Mouse (Mus musculus) brown adipose tissue, adult 24 weeks (tissue): ENCODE measurements around the gene Hif1an. TPM values are rescaled to one million over a fixed set of nuclear protein-coding genes. Genes with fewer than 3 reads are reported as not detected.

Experiments used
- H3K27ac ChIP-seq: fragments of 200-500 bp; replicated peaks from 2 replicates; pipeline ENCODE4 v1.5.1; 2012; ENCODE audit warnings: low read depth, mild to moderate bottlenecking, low read length
- H3K4me1 ChIP-seq: fragments of 200-500 bp; 2 replicates; pipeline ENCODE4 v1.6.1; 2012; ENCODE audit warnings: low read length, mixed read lengths; ENCODE audit not compliant: control insufficient read depth, insufficient read depth, insufficient read length
- H3K4me3 ChIP-seq: fragments of 200-500 bp; 2 replicates; pipeline ENCODE4 v1.5.1; 2012; ENCODE audit warnings: low read depth, mild to moderate bottlenecking, low read length, moderate library complexity; ENCODE audit not compliant: insufficient read depth
- polyA plus RNA-seq: library from polyadenylated mRNA; stranded (reverse); fragments of >200 nt; gene quantifications from 2 replicates; pipeline ENCODE4 v1.2.4, GENCODE M21; 2012; ENCODE audit not compliant: missing spikeins, insufficient read depth, insufficient read length

Hif1an gene
- 9.3 and 11.1 TPM in 2 replicates for polyA plus RNA-seq

DNA sequence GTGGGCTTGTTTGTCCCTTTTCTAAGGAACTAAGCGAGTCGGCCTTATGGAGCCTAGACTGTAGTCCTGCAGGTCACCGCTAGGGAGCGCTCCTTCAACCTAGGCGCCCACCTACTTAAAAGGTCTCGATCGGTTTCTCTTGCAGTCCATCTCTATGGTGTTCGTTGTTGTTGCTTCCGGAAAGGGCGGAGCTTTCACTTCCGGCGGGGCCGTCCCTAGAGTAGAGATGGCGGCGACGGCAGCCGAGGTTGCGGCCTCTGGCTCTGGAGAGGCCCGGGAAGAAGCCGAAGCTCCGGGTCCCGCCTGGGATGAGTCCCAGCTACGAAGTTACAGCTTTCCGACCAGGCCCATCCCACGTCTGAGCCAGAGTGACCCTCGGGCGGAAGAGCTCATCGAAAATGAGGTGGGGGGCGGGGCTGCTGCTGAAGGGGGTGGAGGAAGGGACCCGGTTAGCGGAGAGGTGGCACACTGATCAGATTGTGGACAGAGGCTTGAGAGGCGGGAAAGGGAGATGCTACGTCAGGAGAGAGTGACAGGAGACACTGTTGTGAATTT, at the start of gene Hif1an:
TSS of gene Hif1an (plus strand) at position 199 of the 555 bp plus-strand sequence.
- Histone ChIP-seq H3K4me1 (peaks cover 3% of the 10 kb centered on the region; the same call in 1 of the 2 replicates), H3K27ac (peak within 1 kb of the TSS; percentile 86), H3K4me3 (peak within 1 kb of the TSS; percentile 86)

DNA sequence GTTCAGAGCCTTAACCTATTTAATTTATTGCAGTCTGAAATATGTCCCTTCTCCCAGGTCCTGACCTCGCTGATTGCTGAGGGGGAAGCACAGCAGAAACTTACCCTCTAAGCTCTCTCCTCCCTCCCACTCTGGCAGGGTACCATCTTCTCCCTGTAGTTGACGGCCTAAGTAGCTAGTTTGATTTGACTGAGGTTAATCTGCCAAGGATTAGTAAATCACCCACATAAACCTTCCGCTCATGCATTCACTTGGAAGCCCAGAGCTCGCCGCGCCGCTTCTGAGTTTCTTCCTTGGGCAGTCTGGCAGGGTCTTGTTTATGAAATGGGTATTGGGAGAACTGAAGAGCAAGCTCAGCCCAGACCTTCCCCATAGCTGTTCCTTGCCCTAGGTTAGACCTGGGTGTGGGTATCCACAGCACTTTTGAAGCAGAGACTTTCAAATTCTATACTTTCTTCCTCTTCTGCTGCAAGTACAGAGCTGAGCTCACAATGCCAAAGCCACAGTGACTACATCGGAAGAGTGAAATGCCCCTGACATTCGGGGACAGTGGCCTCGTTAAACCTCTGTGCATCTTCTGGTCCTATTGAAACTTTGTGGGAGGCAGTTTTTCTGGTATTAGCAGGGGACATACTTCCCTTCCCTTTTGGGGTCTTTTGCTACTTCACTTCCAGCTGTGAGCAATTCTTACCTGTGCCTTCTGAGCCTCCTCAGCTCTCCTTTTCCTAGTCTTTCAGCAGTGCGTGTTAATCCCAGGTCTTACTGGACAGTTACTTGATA, 49.4 kb upstream of the Hif1an start:
- H3K27ac ChIP-seq: no peak overlapping the region
- no peak overlapping the region for H3K4me3 ChIP-seq
- no peaks in the 10 kb centered on the region for H3K4me1 ChIP-seq

DNA sequence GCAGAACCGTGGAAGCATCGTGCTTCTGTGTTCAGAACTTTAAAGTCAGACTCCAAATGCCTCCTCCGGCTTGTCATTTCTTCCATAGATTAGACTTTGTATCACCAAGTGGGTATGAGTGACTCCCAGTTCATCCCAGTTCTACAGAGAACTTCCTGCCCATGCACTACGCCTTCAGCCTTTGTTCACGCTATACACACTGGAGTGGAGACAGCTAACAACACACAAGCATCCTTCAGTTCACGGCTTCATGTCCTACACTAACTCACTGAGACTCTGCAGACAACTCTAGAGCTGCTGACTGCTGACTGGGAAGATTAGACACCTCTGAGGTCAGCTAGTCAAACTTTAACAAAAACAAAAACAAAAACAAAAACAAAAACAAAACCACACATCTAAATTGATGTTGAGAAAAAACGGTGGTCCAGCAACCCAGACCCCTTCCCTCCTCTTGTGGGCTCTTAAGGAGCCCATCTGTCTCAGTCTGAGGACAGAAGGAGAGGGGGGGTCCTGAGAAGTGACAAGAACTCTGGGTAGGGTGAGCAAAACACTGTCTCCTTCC, 48.6 kb upstream of the Hif1an start:
- Histone ChIP-seq H3K4me1 (no peaks in the 10 kb centered on the region), H3K4me3 (no peak overlapping the region), H3K27ac (no peak overlapping the region)

DNA sequence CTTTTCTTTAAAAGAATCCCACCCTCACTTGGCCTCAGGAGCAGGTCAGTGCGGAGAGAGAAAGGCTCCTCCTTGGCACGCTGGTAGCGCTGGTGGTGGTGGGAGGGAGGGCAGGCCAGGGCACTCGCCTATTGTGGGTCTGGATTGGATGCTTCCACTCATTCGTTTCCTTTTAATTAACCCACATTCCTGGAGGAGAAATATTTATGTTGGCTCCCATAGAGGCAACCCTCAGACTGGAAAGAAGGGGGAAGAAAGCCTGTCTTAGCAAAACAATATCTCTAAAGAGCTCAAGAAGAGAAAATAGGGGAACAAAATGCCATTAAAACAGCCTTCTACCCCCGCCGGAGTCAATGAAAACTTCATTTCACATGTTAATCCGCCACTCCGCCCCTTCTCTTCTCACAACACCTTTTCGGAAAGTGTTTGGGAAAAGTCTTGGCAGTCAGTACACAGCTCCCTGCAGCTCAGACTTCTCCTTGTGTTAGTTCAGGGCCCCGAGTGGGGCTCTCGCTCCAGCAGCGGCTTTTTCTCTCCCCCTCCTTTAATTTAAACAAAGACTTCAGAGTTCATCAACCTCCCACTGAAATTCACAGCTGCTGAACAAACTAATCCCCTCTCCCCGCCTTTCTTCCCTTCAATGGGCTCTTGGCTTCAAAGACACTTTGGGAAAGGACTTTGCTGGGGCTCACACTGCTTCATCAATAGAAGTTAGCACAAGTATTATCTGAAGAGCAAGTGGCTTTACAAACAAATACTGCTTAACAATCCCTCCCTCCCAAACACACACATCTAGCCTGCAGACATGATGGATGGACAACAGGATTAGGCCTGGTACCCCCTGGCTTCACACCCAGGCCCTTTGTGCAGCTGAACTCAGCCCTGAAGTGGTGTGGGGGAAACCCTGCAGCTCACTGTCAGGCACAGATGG, 47.9 kb upstream of the Hif1an start:
- Histone ChIP-seq H3K4me3 (no peak overlapping the region), H3K27ac (no peak overlapping the region), H3K4me1 (no peaks in the 10 kb centered on the region)

DNA sequence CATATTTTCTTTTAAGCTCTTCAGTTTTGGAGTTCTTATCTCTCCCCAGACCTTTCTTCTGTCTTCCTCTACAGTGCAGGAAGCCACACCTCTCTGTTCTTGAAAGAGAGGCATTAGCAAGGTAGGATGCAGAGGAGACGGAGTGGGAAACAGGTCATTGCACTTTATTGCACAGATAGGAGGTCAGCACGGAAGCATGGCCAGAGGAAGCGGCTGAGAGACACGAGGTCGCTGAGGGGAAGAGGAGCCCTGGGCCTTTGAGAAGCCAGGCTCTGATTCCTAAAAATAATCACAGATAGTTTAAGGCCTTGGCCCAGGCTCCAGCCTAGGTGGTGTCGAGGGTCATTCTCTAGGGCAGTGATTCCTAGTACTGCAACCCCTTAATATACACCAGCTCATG, 46.9 kb upstream of the Hif1an start:
- no peak overlapping the region for H3K4me3 ChIP-seq
- no peak overlapping the region for H3K27ac ChIP-seq
- no peaks in the 10 kb centered on the region for H3K4me1 ChIP-seq

DNA sequence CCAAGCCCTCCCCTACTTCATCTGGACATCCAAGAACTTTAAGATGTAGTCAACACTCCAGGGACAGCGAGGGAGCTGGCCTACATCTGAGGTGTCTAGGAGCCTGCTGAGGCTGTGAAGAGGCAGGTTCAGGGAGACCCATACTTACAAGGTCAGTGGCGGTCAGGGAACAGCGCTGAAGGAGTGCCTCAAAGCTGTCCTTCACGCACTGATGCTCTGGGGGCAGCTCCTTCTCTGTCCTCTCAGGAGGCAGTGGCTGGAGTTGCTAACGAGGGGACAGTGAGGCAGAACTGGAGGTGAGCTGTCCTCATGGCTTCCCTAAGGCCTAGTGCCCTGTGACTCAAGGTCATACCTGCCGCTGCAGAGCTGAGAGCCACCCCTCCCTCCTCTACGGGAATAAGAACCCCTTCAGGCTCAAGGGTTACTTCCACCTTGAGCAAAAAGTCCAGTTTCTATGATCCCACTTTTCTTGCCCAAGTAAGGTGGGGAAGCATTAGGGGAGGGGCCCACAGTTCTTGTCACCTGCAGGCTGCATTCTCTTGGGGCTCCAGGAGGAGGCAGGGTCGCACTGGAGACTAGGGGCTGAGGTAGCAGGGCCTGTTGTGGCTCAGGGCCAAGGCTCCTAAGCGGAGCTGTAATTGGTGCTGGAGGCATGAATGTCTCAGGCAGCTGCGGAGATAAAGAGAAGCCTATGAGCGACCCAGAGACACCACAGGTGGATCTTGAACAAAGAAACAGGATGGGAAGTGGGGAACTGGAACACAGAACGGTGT, 44.5 kb upstream of the Hif1an start:
- Histone ChIP-seq H3K4me1 (no peaks in the 10 kb centered on the region), H3K27ac (no peak overlapping the region), H3K4me3 (no peak overlapping the region)

DNA sequence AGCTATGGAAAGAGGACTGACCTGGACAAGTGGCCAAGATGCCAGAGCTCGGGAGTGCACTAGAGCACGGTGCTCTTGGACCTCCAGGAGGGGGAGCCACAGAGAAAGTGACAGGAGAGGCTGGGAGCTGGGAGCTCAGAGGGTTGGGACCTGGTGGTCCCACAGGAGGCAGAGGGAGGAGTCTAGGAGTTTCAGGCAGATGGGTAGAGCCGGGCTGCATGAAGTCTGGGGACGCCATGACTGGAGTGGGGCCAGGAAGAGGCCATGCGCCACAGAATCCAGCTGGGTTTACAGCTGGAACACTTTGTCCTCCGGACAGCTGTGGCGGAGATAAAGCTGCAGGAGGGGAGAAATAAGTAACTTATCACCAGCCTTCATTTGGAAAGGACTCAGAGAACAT, 43.5 kb upstream of the Hif1an start:
- Histone ChIP-seq H3K4me1 (no peaks in the 10 kb centered on the region), H3K27ac (no peak overlapping the region), H3K4me3 (no peak overlapping the region)

DNA sequence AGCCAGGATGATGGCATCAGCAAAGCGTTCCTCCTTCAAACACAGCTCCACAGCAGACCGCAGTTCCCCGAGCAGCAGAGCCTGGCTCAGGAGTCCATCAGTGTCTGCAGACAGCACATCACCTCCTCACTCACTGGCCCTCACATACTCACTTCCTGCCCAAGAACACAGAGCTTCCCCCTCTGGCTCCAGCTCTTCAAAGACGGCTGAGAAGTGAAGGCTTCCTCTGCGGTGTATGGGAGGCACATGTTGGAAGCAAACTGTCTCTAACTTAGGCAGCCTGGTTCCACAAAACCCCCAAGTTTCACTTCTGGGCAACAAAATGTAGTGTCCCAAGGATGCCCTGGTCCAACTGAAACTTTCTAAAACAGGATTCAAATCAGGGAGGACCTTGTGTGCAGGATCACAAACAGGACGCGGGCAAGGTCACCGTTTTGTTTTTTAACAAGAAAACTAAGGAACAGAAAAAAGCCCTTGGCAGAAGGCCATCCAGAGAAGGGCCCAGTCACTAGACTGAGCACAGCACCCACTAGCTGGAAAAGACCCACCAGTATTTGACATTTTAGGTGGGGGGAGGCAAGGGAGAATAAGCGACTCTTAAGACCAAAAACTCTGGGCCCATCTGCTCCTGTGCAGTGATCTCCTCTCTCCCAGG, 37.0 kb upstream of the Hif1an start:
- Histone ChIP-seq H3K4me3 (no peak overlapping the region), H3K27ac (no peak overlapping the region), H3K4me1 (no peaks in the 10 kb centered on the region)

DNA sequence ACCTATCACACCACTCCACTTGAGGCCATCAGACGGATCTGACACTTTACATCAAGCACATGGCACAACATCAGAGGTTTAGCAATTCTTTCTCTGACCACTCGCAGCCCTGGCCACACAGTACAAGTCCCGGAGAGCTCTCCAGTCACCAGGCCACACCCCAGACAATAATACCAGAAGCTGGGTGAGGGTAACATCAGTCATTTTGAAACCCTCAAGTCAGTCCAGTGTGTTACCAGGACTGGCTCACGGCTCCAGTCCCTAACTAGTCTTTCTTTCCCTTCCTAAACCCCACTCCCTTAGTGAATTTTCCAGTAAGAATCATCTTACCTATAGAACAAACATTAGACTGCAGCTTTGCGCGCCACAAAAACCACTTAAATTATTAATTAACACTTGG, 32.6 kb upstream of the Hif1an start:
- Histone ChIP-seq H3K4me1 (no peaks in the 10 kb centered on the region), H3K27ac (no peak overlapping the region), H3K4me3 (no peak overlapping the region)

DNA sequence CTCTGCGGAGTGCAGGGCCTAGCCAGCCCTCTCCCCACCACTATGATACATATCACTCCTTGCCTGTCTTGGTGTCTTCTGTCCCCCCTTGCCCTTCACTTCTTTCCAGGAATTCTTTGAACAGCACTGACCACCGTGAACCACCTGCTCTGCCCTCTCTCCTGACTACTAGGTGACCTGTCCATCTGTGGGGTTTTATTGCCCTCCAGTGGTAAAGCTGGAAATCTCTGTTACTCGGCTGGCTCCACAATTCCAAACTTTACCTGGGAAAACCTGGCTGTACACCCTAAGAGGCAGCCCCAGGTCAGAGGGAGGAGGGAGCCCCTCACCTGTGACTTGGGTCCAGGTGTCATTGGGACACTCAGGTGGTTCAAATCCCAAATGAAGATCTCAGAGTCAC, 27.3 kb upstream of the Hif1an start:
- H3K4me1 ChIP-seq: no peaks in the 10 kb centered on the region
- no peak overlapping the region for H3K4me3 ChIP-seq
- no peak overlapping the region for H3K27ac ChIP-seq

DNA sequence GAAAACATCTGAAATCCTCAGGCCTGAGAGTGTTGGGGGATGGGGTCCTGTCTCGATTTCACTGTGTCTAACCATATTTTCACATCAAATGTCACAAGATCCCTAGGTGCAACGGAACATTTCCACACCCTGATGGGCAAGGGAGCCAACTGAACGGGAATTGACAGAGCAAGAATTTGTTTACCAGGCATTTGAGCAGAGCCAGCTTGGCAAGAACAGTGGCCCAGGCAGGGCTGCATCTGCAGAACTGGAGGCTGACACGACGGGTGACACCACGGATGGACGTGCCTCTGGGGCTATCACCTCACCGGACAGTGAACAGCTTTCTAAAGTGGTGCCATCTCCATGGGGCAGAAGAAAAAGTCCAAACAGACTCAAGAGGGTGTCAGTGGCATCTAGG, 25.2 kb upstream of the Hif1an start:
- H3K4me3 ChIP-seq: no peak overlapping the region
- no peak overlapping the region for H3K27ac ChIP-seq
- no peaks in the 10 kb centered on the region for H3K4me1 ChIP-seq

DNA sequence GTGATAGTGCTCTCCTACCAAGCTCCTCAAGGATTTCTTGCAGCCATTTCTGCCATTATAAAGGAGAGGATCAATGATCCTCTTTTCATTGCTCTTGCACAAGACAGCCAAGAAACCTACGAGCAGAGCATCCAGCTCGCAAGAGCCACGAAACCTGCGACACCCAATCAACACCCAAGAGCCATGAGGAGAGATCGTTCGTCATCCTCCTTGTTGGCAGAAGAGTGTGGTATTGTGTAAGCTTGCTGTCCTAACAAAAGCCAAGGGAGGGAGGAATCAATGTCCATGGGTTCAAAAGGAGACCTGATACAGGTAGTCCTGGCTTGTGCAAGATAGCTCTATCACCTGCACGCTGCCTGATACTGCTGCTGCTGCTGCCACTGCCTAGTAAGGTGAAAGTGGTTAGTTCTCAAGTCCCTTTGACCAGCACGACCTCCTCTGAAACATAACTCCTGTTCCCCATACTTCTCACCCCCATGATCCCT, 19.9 kb upstream of the Hif1an start:
- no peak overlapping the region for H3K27ac ChIP-seq
- H3K4me3 ChIP-seq: no peak overlapping the region
- no peaks in the 10 kb centered on the region for H3K4me1 ChIP-seq

DNA sequence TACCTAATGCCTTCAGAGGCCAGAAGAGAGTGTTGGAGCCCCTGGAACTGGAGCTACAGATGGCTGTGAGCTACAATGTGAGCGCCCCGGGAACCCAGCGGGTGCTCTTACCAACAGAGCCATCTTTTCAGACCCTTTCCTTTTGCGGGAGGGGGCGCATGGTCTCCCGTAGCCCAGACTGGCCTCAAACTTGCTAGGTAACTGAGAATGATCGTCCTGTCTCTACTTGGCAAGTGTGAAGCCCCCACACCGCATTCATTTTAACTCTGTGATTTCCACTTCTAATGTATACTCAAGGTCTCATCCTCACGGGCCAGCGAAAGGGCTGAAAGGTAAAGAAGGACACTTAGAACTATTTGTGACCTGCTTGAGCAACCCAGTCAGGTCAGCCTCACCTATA, 18.3 kb upstream of the Hif1an start:
- Histone ChIP-seq H3K27ac (no peak overlapping the region), H3K4me1 (no peaks in the 10 kb centered on the region), H3K4me3 (no peak overlapping the region)

DNA sequence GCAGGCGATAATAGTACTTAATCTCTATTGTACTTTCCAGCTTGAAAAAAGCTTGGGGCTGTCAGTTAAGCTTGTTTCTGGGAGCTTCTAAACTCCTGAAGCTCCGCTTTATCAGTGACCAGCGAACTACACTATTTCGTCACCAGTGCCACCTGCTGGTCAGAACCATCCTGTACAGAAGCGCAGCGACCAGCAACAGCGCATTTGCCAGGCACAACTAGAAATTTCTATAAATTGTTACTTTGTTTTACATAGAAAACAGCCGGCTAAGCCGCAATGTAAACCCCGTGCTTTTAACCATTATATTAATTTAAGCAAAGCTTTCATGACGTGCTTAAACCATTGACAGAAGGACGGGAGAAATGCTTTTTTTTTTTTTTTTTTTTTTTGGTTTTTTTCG, 17.9 kb upstream of the Hif1an start:
- H3K4me3 ChIP-seq: 0 out of 2 replicates have a peak overlapping the region, but pooled peaks have one; percentile 80
- H3K4me1 ChIP-seq: no peaks in the 10 kb centered on the region
- H3K27ac ChIP-seq: no peak overlapping the region
